Mouse (Mus musculus): Measurements from ENCODE around the gene Myl7.

Myl7 gene

DNA sequence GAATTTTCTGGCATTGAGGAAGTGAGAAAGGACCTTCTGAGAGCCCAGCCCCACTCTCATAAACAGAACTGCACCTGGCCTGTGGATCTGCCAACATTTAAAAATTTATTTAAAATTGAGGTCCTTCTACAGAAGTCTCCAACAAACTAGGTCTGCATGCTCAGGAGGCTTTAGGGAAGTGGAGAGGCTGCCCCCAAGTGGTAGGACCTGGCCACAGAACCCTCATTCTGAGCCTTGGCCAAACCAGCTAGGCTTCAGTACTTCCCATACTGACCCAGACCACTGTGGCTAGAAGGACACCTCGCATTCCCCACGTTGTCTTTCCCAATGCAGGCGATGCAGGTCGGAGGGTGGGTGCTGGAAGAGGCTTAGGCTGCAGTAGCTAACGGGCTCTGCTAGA, 14.1 kb upstream of the Myl7 start:
- ChIA-PET CTCF (interaction anchor here (0.6 to 2.5 kb wide), 25 partner anchors 10 to 275 kb away, joined by 3 to 15 read pairs (median 3); no protein-coding TSS in a partner anchor), POLR2A (interaction anchor here in 2 of 4 experiments (0.5 to 1.6 kb wide), 3 partner anchors 13 to 435 kb away, joined by 3 to 4 read pairs (median 3); no protein-coding TSS in a partner anchor)

DNA sequence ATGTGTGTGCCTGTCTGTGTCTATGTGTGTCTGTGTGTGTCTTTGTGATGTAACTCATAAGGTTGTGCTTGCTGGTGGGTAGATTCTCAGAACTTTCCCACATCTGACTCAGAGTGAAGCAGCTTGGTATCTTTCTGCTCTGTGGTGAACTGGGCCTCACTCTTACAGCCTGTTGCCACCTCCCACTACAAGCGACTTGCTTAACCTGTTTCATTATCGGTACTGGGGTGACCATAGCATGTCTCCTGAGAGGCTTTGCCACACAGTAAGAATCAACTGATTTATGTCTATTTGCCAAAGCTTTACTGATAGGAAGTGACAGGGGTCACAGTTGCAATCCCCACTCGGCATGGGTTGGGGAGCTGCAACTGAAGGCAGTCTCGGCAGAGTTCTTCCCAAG, 10.1 kb upstream of the Myl7 start:
- CTCF ChIA-PET: interaction anchor here in 2 of 4 experiments (0.6 to 3.6 kb wide), 5 partner anchors 22 to 720 kb away, joined by 3 to 14 read pairs (median 11); no protein-coding TSS in a partner anchor
- POLR2A ChIA-PET: interaction anchor here in 2 of 4 experiments (1.0 to 1.1 kb wide), 2 partner anchors 11 kb away, joined by 3 to 4 read pairs; no protein-coding TSS in a partner anchor

DNA sequence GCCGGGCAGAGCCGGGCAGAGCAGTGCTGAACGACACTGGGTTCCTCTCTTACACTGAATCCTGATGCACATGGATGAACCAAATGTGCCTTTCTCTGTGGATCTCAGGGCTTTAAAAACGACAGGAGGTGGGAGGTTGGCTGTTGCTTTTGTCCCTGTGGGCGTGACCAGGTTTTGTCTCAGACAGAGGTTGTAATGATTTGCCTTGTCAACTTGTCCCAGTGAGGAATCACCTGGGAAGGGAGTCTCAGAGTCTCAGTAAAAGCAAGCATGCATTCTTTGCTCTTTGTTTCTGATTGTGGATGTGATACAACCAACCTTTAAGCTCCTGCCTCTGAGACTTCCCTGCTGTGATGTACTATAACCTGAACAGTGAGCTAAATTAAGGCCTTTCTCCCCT, 8.5 kb upstream of the Myl7 start:
- POLR2A ChIA-PET: interaction anchor here in 3 of 4 experiments (0.6 to 2.4 kb wide), 10 partner anchors 10 to 735 kb away, joined by 3 to 16 read pairs (median 3); partner anchors contain the start of gene Myl7 (in 1 of the 3)
- CTCF ChIA-PET: interaction anchor here (0.5 to 3.6 kb wide), 10 partner anchors 10 to 991 kb away, joined by 3 to 14 read pairs (median 4); partner anchors contain the start of genes Gck (in 1 of the 4) and Myl7 (in 1 of the 4)

DNA sequence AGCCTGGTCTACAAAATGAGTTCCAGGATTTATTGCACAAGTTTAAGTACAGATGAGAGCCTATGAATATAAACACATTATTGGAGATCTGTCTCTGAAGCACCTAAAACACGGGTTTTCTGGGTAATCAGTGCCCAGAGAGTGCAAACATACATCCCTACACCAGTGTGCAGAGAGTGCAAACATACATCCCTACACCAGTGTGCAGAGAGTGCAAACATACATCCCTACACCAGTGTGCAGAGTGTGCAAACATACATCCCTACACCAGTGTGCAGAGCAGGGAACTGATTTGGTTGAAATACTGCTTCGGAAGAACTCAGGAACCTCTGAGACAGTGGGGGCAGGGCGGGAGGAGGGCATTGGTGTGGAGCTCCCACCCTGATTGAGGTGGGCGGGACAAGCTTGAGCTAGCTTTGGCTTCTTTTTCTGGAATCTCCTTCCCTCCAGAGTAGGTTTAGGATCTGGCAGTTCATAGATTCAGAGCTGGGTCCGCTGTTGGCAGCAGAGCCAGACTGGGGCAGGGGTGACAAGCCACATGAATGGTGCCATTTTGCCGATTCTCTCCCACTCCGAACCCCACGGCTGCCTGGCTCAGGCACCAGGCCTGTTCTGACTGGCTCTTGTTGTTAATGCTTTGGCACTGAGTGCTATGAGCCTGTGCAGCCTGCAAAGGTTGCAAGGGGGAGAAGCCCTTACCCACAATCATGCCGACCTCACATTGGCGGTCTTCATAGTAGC, 7.4 kb upstream of the Myl7 start:
- ChIA-PET CTCF (interaction anchor here (0.5 to 3.6 kb wide), 9 partner anchors 8 to 615 kb away, joined by 3 to 14 read pairs (median 5); partner anchors contain the start of gene Myl7 (in 1 of the 4)), POLR2A (interaction anchor here in 3 of 4 experiments (0.6 to 2.4 kb wide), 10 partner anchors 9 to 733 kb away, joined by 3 to 16 read pairs (median 3); partner anchors contain the start of genes Ddx56 (in 1 of the 3) and Myl7 (in 1 of the 3))

DNA sequence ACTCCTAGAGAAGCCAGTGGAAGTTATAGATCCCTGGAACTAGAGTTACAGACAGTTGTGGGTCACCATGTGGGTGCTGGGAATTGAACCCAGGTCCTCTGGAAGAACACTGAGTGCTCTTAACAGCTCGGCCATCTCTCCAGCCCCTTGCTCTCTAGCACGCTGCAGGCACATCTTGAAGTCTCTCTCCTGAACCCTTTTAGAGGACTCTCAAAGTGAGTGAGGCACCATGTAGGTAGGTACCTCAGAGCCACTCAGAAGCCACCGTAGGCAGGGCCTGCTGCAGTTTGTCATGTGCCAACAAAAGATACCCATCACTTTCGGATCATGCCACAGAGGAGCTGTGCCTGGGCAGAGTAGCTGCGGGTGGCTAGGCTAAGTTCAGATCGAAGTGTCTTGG, 6.3 kb upstream of the Myl7 start:
- ChIA-PET CTCF (interaction anchor here in 1 of 4 experiments (0.7 to 1.4 kb wide), 4 partner anchors 18 to 50 kb away, joined by 3 to 4 read pairs (median 4); partner anchors contain the start of gene Ykt6), POLR2A (interaction anchor here in 3 of 4 experiments (1.0 to 2.4 kb wide), 7 partner anchors 8 to 45 kb away, joined by 3 to 16 read pairs (median 3); partner anchors contain the start of genes Gck (in 1 of the 3) and Myl7 (in 1 of the 3))

DNA sequence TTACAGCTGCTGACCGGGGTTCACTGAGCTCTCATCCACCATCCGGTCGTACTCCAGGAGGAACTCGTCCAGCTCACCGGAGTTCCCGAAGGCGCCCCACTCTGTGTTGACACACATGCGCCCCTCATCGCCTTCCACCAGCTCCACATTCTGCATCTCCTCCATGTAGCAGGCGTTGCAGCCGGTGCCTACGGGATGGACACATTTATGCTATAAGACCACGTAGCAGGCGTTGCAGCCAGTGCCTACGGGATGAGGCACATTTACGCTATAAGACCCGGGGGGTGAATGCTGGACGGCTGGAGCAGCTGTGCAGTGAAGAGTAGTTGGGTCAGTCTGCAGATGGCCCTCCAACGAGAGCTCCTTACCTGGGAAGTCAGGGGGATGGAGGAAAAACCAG, 5.8 kb upstream of the Myl7 start:
- ChIA-PET CTCF (interaction anchor here in 3 of 4 experiments (0.5 to 4.3 kb wide), 5 partner anchors 11 to 753 kb away, joined by 3 to 26 read pairs (median 4); partner anchors contain the start of gene Ykt6 (in 1 of the 3)), POLR2A (interaction anchor here in 3 of 4 experiments (0.7 to 1.7 kb wide), 9 partner anchors 17 to 142 kb away, joined by 3 to 4 read pairs (median 3); partner anchors contain the start of genes Gck (in 1 of the 3) and Urgcp (in 1 of the 3))

DNA sequence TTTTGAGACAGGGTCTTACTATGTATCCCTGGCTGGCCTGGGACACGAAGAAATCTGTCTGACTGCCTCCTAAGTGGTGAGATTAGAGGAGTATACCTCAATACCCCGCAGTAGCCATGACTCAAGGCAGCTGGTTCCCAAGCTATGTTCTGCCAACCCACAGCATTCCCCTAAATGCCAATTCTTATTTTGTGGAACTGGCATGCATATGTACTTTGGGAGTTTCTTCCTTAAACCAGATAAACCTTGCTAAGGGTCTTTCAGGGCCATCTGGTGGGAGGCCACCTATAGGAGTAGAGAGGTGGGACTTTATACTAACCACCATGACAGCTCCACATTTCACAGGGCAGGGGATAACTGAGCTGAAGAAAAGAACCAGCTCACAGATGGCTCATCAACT, 5.3 kb upstream of the Myl7 start:
- POLR2A ChIA-PET: interaction anchor here in 3 of 4 experiments (0.7 to 1.7 kb wide), 10 partner anchors 17 to 142 kb away, joined by 3 to 6 read pairs (median 3); partner anchors contain the start of genes Gck (in 1 of the 3) and Urgcp (in 1 of the 3)
- CTCF ChIA-PET: interaction anchor here (0.5 to 4.3 kb wide), 6 partner anchors 10 to 753 kb away, joined by 3 to 26 read pairs (median 4); partner anchors contain the start of gene Ykt6 (in 1 of the 4)

DNA sequence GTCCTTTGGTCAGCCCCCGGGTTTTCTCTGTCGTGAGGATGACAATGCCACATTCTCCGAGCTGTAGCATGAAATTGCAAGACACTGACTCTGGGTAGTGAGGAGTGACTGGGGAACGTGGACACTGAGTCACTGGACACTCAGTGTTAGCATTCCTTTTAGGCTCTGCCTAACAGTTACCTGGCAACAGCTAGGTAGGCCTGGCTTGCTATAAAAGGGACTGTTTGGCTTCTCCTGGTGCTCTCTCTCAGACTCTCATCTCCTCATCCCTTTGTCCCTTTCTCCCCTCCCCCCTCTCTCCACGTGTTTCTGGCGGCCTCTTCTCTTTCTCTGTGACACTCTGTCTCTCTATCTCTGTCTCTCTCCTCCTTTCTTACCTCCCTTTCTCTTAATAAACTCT, 3.8 kb upstream of the Myl7 start:
- POLR2A ChIA-PET: interaction anchor here in 3 of 4 experiments (0.6 to 1.2 kb wide), 6 partner anchors 13 to 803 kb away, joined by 3 to 5 read pairs (median 3); partner anchors contain the start of genes Dbnl (in 1 of the 3), Ewsr1 (in 1 of the 3), Pold2 (in 1 of the 3) and Rhbdd3 (in 1 of the 3)
- CTCF ChIA-PET: interaction anchor here (0.6 to 4.3 kb wide), 5 partner anchors 11 to 164 kb away, joined by 4 to 26 read pairs (median 5); no protein-coding TSS in a partner anchor

DNA sequence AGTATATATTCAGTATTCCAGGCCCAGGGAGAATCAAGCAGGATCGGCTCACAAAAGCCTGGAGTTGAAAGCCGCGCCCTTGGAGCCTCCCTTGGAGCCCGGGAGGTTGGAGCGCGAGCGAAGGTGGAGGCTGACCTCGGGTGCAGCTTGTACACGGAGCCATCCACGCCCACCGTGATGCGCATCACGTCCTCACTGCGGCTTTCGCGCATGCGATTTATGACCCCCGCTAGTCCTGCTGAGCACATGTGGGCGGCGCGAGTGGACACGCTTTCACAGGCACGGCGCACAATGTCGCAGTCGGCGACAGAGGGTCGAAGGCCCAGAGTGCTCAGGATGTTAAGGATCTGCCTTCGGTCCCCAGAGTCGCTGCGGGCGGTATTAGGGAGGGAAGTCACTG, 3.4 kb upstream of the Myl7 start:
- POLR2A ChIA-PET: interaction anchor here in 2 of 4 experiments (0.6 to 1.8 kb wide), 5 partner anchors 16 to 622 kb away, joined by 3 to 5 read pairs (median 3); partner anchors contain the start of gene Pold2 (in 1 of the 2)
- CTCF ChIA-PET: interaction anchor here in 2 of 4 experiments (2.4 to 4.3 kb wide), 2 partner anchors 15 kb away, joined by 8 to 26 read pairs; no protein-coding TSS in a partner anchor

DNA sequence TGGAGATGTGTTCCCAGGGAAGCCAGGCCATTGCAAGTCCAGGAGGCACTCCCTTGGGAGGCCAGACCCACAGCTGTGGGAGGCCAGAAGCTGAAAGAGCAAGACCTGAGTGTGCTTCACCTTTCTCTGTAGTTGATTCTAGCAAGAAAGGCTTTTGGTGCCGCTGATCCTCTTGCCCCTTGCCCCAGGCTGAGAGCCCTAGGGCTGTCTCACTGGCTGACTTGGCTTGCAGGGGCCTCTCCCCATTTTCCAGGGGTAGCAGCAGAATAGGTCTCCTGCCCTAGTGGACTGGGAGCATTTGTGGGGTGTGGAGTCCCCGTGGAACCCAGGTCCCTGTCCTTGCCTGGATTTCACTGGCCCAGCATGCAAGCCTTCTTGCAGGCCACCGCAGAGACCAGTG, 2.7 kb upstream of the Myl7 start:
- CTCF ChIA-PET: interaction anchor here in 2 of 4 experiments (1.2 to 4.3 kb wide), 3 partner anchors 15 to 54 kb away, joined by 3 to 26 read pairs (median 8); partner anchors contain the start of gene Ykt6 (in 1 of the 2)

DNA sequence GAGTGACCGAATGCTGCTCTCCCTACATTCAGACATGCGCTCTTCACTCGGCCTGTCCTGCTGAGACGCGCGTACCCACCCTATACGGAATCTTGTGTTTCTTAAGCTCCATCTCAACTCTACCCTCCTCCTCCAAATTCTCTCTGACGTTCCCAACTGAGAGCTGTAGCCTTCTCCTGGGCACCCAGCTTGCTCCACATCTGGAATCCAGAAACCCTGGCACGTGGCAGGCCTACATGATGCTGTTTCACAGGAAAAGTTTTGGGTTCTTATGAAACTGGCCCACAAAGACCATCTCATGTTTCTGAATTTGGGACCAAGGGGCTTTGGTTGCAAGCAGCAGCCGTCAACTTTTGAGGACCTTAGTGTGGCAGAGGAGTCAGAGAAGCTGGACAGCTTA, 704 bp upstream of the Myl7 start:
- ChIA-PET CTCF (interaction anchor here in 2 of 4 experiments (1.2 to 5.5 kb wide), 4 partner anchors 10 to 54 kb away, joined by 3 to 48 read pairs (median 10); partner anchors contain the start of gene Pold2 (in 1 of the 2)), POLR2A (interaction anchor here in 1 of 4 experiments (0.7 to 3.4 kb wide), 2 partner anchors 14 to 20 kb away, joined by 3 to 20 read pairs; partner anchors contain the start of gene Pold2)

More for the DNA sequence above, 2.7 kb upstream of the Myl7 start:
- POLR2A ChIA-PET: interaction anchor here in 2 of 4 experiments (0.8 to 1.8 kb wide), 6 partner anchors 9 to 140 kb away, joined by 3 to 5 read pairs (median 4); partner anchors contain the start of gene Pold2 (in 1 of the 2)

DNA sequence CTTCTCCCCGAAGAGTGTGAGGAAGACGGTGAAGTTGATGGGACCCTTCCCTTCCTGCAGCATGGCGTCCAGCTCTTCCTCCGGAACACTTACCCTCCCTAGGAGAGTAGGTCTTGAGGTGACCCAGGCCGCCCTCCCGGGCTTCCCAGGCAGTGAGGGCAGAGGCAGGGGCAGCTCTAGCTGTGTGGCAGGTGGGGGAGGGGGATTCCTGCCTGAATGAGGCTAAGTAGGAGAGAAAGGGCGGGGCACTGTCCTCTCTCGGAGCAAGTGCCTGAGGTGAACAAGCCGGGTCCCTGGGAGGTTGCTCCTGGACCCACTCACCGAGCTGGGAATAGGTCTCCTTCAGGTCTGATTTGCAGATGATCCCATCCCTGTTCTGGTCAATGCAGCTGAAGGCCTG, 743 bp downstream of the Myl7 start:
- CTCF ChIA-PET: interaction anchor here (0.7 to 5.5 kb wide), 20 partner anchors 9 to 109 kb away, joined by 3 to 51 read pairs (median 4); partner anchors contain the start of genes Gck (in 1 of the 4) and Pold2 (in 1 of the 4)

DNA sequence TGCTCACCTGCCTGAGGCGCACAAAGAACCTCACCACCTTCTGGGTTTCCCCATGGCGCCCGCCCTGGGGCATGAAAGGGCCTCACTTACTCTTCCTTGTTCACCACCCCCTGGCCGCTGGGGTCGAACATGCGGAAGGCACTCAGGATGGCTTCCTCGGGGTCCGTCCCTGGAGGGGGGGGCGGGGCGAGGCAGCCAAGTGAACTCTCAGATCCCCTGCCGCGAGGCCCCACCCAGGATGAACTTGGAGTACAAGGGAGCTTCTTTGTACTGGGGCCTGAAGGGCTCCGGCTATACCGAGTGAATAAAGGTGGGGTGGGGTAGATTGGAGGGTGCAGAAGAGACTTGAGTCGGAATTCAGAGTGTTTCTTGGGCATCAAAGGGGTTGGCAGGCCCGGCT, 1.4 kb downstream of the Myl7 start:
- CTCF ChIA-PET: interaction anchor here (0.5 to 5.5 kb wide), 18 partner anchors 9 to 606 kb away, joined by 3 to 51 read pairs (median 5); partner anchors contain the start of genes Gck (in 1 of the 4) and Pold2 (in 1 of the 4)
- POLR2A ChIA-PET: interaction anchor here (0.6 to 3.4 kb wide), 44 partner anchors 9 to 797 kb away, joined by 3 to 20 read pairs (median 4); partner anchors contain the start of genes Dbnl (in 2 of the 4), Pold2 (in 2 of the 4), Aebp1 (in 1 of the 4) and Polm (in 1 of the 4)

More for the DNA sequence above, 743 bp downstream of the Myl7 start:
- POLR2A ChIA-PET: interaction anchor here (0.9 to 3.4 kb wide), 42 partner anchors 8 to 798 kb away, joined by 3 to 20 read pairs (median 4); partner anchors contain the start of genes Dbnl (in 2 of the 4), Pold2 (in 2 of the 4), Ykt6 (in 2 of the 4) and Aebp1 (in 1 of the 4)

DNA sequence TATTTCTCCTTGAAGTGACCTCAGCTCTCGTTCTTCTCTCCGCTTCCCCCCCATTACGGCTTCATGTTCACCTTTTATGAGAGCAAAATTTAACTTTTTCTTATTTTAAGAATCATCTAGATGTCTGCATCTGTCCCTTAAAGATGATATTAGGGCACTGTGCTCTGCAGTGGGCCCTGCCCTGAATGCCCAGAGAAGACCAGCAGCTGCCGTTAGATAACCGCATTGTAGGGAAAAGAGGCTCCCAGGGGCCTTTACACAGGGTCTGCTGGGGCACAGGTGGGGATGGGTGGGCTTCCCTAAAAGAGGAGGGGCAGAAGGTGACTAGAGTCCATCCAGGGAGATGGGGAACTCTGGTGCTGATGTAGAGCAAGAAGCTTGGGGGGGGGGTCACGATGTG, 4.8 kb downstream of the Myl7 start:
- CTCF ChIA-PET: interaction anchor here in 3 of 4 experiments (1.0 to 5.5 kb wide), 5 partner anchors 8 to 19 kb away, joined by 3 to 48 read pairs (median 4); no protein-coding TSS in a partner anchor
- POLR2A ChIA-PET: interaction anchor here in 2 of 4 experiments (1.1 to 1.5 kb wide), 2 partner anchors 12 to 132 kb away, joined by 4 read pairs; partner anchors contain the start of gene Urgcp (in 1 of the 2)

DNA sequence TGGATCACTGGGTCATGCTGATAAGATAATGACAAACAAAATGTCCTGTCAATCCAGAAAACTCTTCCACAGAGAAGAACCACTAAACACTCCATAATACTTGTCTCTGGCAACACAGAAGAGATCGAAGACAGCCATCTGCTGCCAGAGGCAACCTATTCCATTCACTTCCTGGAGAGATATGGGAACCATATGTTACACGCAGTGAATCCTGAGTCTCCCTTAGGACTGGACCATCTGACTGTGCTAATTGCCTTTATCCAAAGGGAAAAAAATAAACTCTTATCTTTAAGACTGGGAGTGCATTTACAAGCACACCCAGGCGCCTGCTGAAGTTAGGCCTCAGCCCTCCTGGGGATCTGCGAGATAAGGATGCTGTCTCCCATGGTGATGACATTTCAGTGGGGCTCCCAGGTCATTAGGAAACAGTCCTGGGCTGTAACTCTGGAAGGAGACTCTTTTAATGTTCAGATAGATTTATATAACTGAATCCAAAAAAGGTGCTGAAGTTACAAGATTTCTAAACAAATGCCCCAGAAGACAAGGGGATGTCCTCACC, 5.7 kb downstream of the Myl7 start:
- CTCF ChIA-PET: interaction anchor here in 2 of 4 experiments (1.0 to 2.2 kb wide), 2 partner anchors 11 to 13 kb away, joined by 3 to 7 read pairs; no protein-coding TSS in a partner anchor
- POLR2A ChIA-PET: interaction anchor here in 3 of 4 experiments (0.6 to 1.5 kb wide), 3 partner anchors 16 to 131 kb away, joined by 3 to 4 read pairs (median 3); partner anchors contain the start of gene Urgcp (in 1 of the 3)

DNA sequence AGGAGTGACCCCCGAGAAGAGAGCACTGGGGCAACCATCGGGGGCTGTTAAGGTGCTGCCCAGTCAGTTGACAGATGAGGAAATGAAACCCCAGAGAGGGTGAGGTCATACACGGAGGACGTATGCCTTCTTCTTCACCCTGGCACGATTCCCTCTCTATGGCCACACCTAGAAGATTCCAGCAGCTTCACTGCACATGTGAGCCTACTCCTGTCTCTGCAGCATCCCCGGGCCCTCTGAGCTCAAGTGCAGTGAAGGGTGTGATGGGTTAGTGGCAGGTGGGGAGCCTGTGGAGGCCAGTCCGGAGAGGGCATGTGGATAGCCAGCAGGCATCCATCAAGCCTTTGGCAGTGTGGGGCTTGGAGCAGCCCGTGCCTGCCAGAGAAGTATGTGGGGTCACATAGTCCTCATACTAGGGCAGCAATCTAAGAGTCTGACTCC, 6.4 kb downstream of the Myl7 start:
- ChIA-PET POLR2A (interaction anchor here in 3 of 4 experiments (0.6 to 1.7 kb wide), 4 partner anchors 12 to 91 kb away, joined by 3 read pairs; no protein-coding TSS in a partner anchor), CTCF (interaction anchor here in 3 of 4 experiments (1.1 to 2.2 kb wide), 3 partner anchors 12 to 21 kb away, joined by 3 to 7 read pairs (median 5); no protein-coding TSS in a partner anchor)

All from embryonic stem cell, embryonic (primary cell).